ENCODE assay signal across 19 mouse cellular contexts in the genomic region with DNA sequence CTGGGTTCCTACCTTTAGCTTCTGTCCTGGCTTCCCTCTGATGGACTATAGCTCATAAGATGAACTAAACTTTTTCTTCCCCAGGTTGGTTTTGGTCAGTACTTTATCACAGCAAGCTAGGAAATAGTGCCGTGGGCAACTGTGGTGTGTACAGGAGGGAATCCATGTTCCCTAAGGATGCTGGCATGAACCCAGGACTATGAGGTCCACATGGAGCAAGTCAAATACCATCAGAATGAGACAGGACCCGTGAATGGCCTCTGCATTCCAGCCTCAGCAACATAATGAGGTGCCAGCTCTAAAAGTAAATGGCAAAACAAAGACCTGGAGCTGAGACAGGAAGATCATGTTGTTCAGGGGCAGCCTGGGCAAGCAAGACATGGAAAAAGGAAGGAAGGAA. TPM values are rescaled to one million over a fixed set of nuclear protein-coding genes. Genes with fewer than 3 reads are reported as not detected.
A peak's percentile ranks its signal among the peaks of the same experiment; 100 is the strongest.
DNase-seq lines count a peak whose midpoint lies in the region; ATAC-seq and TF ChIP-seq lines count a peak whose summit lies in the region.
"Had no signal": no experiment of that assay in that cellular context is flagged by ENCODE, and none has a peak within 500 bp of the region (broad histone marks: within the 10 kb centered on the region; RNA-seq: fewer than 3 reads in every experiment).

No protein-coding gene starts in this region.

- no peak overlapping the region for H3K4me3 ChIP-seq in midbrain, postnatal 0 days (ENCODE audit: low read depth, low read length)
- H3K4me3 ChIP-seq: embryonic facial prominence, embryonic 10.5 days; embryonic facial prominence, embryonic 12.5 days; forebrain, embryonic 13.5 days; forebrain, embryonic 15.5 days had no signal

- H3K9me3 ChIP-seq in midbrain, postnatal 0 days (ENCODE audit: low read length): no peaks in the 10 kb centered on the region
- H3K9me3 ChIP-seq: embryonic facial prominence, embryonic 10.5 days; embryonic facial prominence, embryonic 12.5 days; forebrain, embryonic 13.5 days; forebrain, embryonic 15.5 days had no signal

- TF ChIP-seq CTCF in midbrain, postnatal 0 days (IDR thresholded peaks at IDR 0.05): no peak

- WGBS in midbrain, postnatal 0 days: 64% methylated on average over 2 of the region's 2 CpGs

- H3K9ac ChIP-seq in midbrain, postnatal 0 days (replicated peaks; ENCODE audit: low read length, poor library complexity, severe bottlenecking): no peak overlapping the region
- H3K9ac ChIP-seq: embryonic facial prominence, embryonic 12.5 days; forebrain, embryonic 13.5 days; forebrain, embryonic 15.5 days; forebrain, postnatal 0 days had no signal

- H3K4me1 ChIP-seq in midbrain, postnatal 0 days (ENCODE audit: insufficient read depth, low read length): no peaks in the 10 kb centered on the region
- H3K4me1 ChIP-seq: forebrain, embryonic 13.5 days; forebrain, embryonic 15.5 days had no signal

- ATAC-seq in midbrain, postnatal 0 days (ENCODE audit: low FRiP score): no peak
- ATAC-seq: forebrain, embryonic 13.5 days; forebrain, embryonic 15.5 days; forebrain, postnatal 0 days had no signal

- no peaks in the 10 kb centered on the region for H3K27me3 ChIP-seq in midbrain, postnatal 0 days (ENCODE audit: insufficient read depth, low read length)
- H3K27me3 ChIP-seq: embryonic facial prominence, embryonic 12.5 days; forebrain, embryonic 13.5 days; forebrain, embryonic 15.5 days had no signal

- H3K27ac ChIP-seq in midbrain, postnatal 0 days (ENCODE audit: low read depth, low read length): no peak overlapping the region
- H3K27ac ChIP-seq: embryonic facial prominence, embryonic 10.5 days; embryonic facial prominence, embryonic 12.5 days; forebrain, embryonic 13.5 days; forebrain, embryonic 15.5 days had no signal

- DNase-seq in heart, postnatal 4 days: peak; percentile 12
- DNase-seq in heart, adult 8-10 months (ENCODE audit: low spot score): no peak
- DNase-seq in 3T3-L1 (ENCODE audit: low read depth, low spot score) (peak; percentile 63), NIH3T3 (ENCODE audit: low read depth) (peak; percentile 76)
- DNase-seq in spleen, postnatal 14 days (ENCODE audit: low spot score in 2 of 2): no peak
- no peak for DNase-seq in midbrain, postnatal 0 days (ENCODE audit: low spot score)
- DNase-seq: adrenal gland, adult 2 months; adrenal gland, postnatal 10 days; adrenal gland, postnatal 25 days; cerebellum, adult 11-12 months; cerebellum, adult 2 months; cerebellum, adult 9-10 months; cerebellum, postnatal 10 days; cerebellum, postnatal 25 days; forebrain, postnatal 0 days had no signal

- no peaks in the 10 kb centered on the region for H3K36me3 ChIP-seq in midbrain, postnatal 0 days (ENCODE audit: insufficient read depth, low read length)
- H3K36me3 ChIP-seq: embryonic facial prominence, embryonic 10.5 days; embryonic facial prominence, embryonic 12.5 days; forebrain, embryonic 15.5 days had no signal

- H3K4me2 ChIP-seq in midbrain, postnatal 0 days (ENCODE audit: low read depth, low read length, poor library complexity, severe bottlenecking): no peak overlapping the region
- H3K4me2 ChIP-seq: embryonic facial prominence, embryonic 12.5 days; forebrain, embryonic 13.5 days; forebrain, embryonic 15.5 days had no signal

RNA-seq across cellular contexts. Expression of gene Nf2, which starts 9.1 kb away (rescaled TPM):
- 100 to 1,000 TPM; 101 to 103 TPM for total RNA-seq in heart, postnatal 4 days (2021)
- 10 to 100 TPM; 75.5 to 80.0 (median 78.3) TPM for total RNA-seq in heart, adult 8-10 months (2022)
- total RNA-seq in midbrain, postnatal 0 days (2014; rRNA removed): 103 and 107 TPM in 2 replicates
- 48.4 and 51.5 TPM in 2 replicates for polyA plus RNA-seq in midbrain, postnatal 0 days (2015; fragmentation: Nextera tagmentation; extraction: Ambion mirVana)

RNA-seq across cellular contexts. Expression of gene Nipsnap1, which starts 15.3 kb away (rescaled TPM):
- total RNA-seq in heart, postnatal 4 days (2021): 1 to 10 TPM; 4.4 to 7.0 TPM
- total RNA-seq in heart, adult 8-10 months (2022): 1 to 10 TPM in 1 of 4 experiments, under 1 TPM in 3; 0.52 to 1.1 (median 0.82) TPM
- 133 and 170 TPM in 2 replicates for total RNA-seq in midbrain, postnatal 0 days (2014; rRNA removed)
- polyA plus RNA-seq in midbrain, postnatal 0 days (2015; fragmentation: Nextera tagmentation; extraction: Ambion mirVana): 130 and 133 TPM in 2 replicates

RNA-seq across cellular contexts. Expression of gene Thoc5, which starts 36.7 kb away (rescaled TPM):
- 10 to 100 TPM; 22.4 to 23.8 TPM for total RNA-seq in heart, postnatal 4 days (2021)
- 10 to 100 TPM; 14.9 to 19.8 (median 16.2) TPM for total RNA-seq in heart, adult 8-10 months (2022)
- total RNA-seq in midbrain, postnatal 0 days (2014; rRNA removed): 44.9 and 48.4 TPM in 2 replicates
- polyA plus RNA-seq in midbrain, postnatal 0 days (2015; fragmentation: Nextera tagmentation; extraction: Ambion mirVana): 44.6 and 45.2 TPM in 2 replicates

Comparison
In these comparisons a context has a peak if more than half of its experiments do, and no peak if none do; other contexts are left out.
1. DNase-seq: peak in heart, postnatal 4 days (single experiment), 3T3-L1 (single experiment) and NIH3T3 (single experiment); none in heart, adult 8-10 months (single experiment), spleen, postnatal 14 days (0 of 2) and midbrain, postnatal 0 days (single experiment).
2. RNA of gene Nipsnap1, which starts 15.3 kb away (total RNA-seq): 133 to 170 TPM in midbrain, postnatal 0 days; 4.4 to 7.0 TPM in heart, postnatal 4 days and 0.52 to 1.1 TPM in heart, adult 8-10 months; every median in the first group is over 10 times any median in the second.